Mouse (Mus musculus): ENCODE measurements around the gene Efcab11. TPM values are rescaled to one million over a fixed set of nuclear protein-coding genes. Genes with fewer than 3 reads are reported as not detected.

Efcab11 gene
- polyA plus RNA-seq, 1 experiment = 1.8 TPM

DNA sequence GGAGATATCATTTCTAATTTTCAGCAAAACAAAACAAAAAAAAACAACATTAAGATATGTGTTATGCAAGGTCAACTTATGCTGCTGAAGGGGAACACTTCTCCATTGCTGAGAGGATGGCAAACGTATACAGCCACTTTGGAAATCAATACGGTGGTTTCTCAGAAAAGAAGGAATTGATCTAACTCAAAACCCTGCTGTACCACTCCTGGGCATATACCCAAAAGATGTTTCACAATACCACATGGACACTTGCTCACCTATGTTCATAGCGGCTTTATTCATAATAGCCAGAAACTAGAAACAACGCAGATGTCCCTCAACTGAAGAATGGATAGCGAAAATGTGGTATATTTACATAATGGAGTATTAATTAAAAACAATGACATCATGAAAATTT lies 25.6 kb downstream of the Efcab11 start:
- Histone ChIP-seq H3K36me3 (ENCODE audit: control insufficient read depth) (peaks cover 2% of the 10 kb centered on the region; the same call in 1 of the 2 replicates), H3K9me3 (ENCODE audit: control insufficient read depth, low read length) (no peaks in the 10 kb centered on the region), H3K27me3 (ENCODE audit: control insufficient read depth) (no peaks in the 10 kb centered on the region), H3K4me3 (replicated peaks) (no peak overlapping the region), H3K4me1 (ENCODE audit: control insufficient read depth) (peaks cover 4% of the 10 kb centered on the region)
- TF ChIP-seq GATA1 (IDR thresholded peaks at IDR 0.05; ENCODE audit: low read length) (no peak), TAL1 (IDR thresholded peaks at IDR 0.05; ENCODE audit: low read length) (no peak)

DNA sequence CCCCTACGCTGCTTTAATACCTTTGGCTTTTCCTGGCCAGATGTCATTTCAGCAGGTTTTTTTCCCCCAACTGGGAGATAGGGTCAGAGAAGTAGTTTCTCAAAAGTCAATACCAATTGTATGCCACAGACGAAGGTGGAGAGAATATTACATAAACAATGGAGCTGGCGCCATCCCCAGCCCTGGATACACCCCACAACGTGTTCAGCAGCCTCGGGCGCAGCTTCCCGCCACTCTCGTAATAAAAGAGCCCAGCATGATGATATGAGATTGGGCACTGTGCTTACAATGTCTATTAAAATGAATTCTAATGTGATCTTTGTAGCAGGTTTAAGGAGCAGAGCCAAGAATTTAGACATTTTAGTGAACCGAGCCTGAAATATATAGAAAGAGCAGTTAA lies 28.2 kb downstream of the Efcab11 start:
- TF ChIP-seq TAL1 (IDR thresholded peaks at IDR 0.05; ENCODE audit: low read length) = no peak
- TF ChIP-seq GATA1 (IDR thresholded peaks at IDR 0.05; ENCODE audit: low read length) = no peak
- peaks cover 2% of the 10 kb centered on the region; the same call in 1 of the 2 replicates for H3K36me3 ChIP-seq (ENCODE audit: control insufficient read depth)

GRCm38 (mm10) chr12:99853323-99854258 lies 30.6 kb downstream of the Efcab11 start:
- H3K4me1 ChIP-seq (ENCODE audit: control insufficient read depth) = no peaks in the 10 kb centered on the region
- H3K36me3 ChIP-seq (ENCODE audit: control insufficient read depth) = peaks cover 2% of the 10 kb centered on the region; the same call in 1 of the 2 replicates
- H3K27me3 ChIP-seq (ENCODE audit: control insufficient read depth) = no peaks in the 10 kb centered on the region
- H3K4me3 ChIP-seq (replicated peaks) = no peak overlapping the region
- H3K9me3 ChIP-seq (ENCODE audit: control insufficient read depth, low read length) = no peaks in the 10 kb centered on the region
- no peak for TF ChIP-seq GATA1 (IDR thresholded peaks at IDR 0.05; ENCODE audit: low read length)

More for the DNA sequence above, 28.2 kb downstream of the Efcab11 start:
- Histone ChIP-seq H3K4me3 (replicated peaks) (no peak overlapping the region), H3K4me1 (ENCODE audit: control insufficient read depth) (peaks cover 4% of the 10 kb centered on the region), H3K27me3 (ENCODE audit: control insufficient read depth) (no peaks in the 10 kb centered on the region), H3K9me3 (ENCODE audit: control insufficient read depth, low read length) (no peaks in the 10 kb centered on the region)

DNA sequence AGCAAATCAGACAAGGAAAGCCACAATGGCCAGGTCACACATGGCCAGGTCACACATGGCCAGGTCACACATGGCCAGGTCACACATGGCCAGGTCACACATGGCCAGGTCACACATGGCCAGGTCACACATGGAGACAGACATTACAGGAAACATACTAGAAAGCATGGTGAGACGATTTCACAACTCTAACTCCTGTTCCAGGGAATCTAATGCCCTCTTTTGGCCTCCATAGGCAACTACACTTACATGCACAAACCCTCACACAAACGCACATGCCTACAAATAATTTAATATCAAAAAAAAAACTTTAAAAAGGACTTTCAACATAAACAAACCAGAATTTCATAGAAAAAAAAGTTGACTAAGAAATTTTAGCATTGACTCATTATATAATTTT lies 34.2 kb downstream of the Efcab11 start:
- Histone ChIP-seq H3K36me3 (ENCODE audit: control insufficient read depth) (peaks cover 2% of the 10 kb centered on the region; the same call in 1 of the 2 replicates), H3K9me3 (ENCODE audit: control insufficient read depth, low read length) (no peaks in the 10 kb centered on the region), H3K4me3 (replicated peaks) (no peak overlapping the region), H3K27me3 (ENCODE audit: control insufficient read depth) (no peaks in the 10 kb centered on the region), H3K4me1 (ENCODE audit: control insufficient read depth) (no peaks in the 10 kb centered on the region)
- TF ChIP-seq GATA1 (IDR thresholded peaks at IDR 0.05; ENCODE audit: low read length) (no peak), TAL1 (IDR thresholded peaks at IDR 0.05; ENCODE audit: low read length) (no peak)

- Histone ChIP-seq H3K36me3 (ENCODE audit: control insufficient read depth) (no peaks in the 10 kb centered on the region), H3K27me3 (ENCODE audit: control insufficient read depth) (no peaks in the 10 kb centered on the region), H3K4me1 (ENCODE audit: control insufficient read depth) (peaks cover 6% of the 10 kb centered on the region), H3K4me3 (replicated peaks) (no peak overlapping the region), H3K9me3 (ENCODE audit: control insufficient read depth, low read length) (no peaks in the 10 kb centered on the region)
- TF ChIP-seq GATA1 (IDR thresholded peaks at IDR 0.05; ENCODE audit: low read length) = no peak
- TF ChIP-seq TAL1 (IDR thresholded peaks at IDR 0.05; ENCODE audit: low read length) = no peak
Observed at GRCm38 (mm10) chr12:99844951-99845350, 39.3 kb downstream of the Efcab11 start.

DNA sequence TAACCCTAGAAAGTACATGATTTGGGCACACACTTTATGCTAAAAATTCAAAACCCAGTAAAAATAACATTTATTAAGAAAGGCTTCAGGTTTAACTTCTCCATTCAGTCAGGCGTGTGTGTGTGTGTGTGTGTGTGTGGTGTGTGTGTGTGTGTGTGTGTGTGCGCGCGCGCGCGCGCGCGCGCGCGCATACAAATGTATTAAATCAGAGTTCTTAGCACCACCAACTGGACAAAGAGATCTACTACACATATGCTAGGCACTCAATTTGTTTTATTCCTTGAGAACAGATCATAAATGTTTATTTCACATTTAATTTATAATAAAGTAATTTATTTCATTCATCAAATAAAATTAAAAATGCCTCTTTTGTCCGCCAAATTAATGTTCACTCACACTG lies 45.5 kb downstream of the Efcab11 start:
- Histone ChIP-seq H3K4me3 (replicated peaks) (no peak overlapping the region), H3K36me3 (ENCODE audit: control insufficient read depth) (no peaks in the 10 kb centered on the region)
- no peak for TF ChIP-seq GATA1 (IDR thresholded peaks at IDR 0.05; ENCODE audit: low read length)
- TF ChIP-seq TAL1 (IDR thresholded peaks at IDR 0.05; ENCODE audit: low read length) = no peak

GRCm38 (mm10) chr12:99838109-99838508 lies 46.1 kb downstream of the Efcab11 start:
- peaks cover 6% of the 10 kb centered on the region for H3K4me1 ChIP-seq (ENCODE audit: control insufficient read depth)
- TF ChIP-seq TAL1 (IDR thresholded peaks at IDR 0.05; ENCODE audit: low read length) = no peak
- no peak for TF ChIP-seq GATA1 (IDR thresholded peaks at IDR 0.05; ENCODE audit: low read length)
- H3K9me3 ChIP-seq (ENCODE audit: control insufficient read depth, low read length) = no peaks in the 10 kb centered on the region
- no peaks in the 10 kb centered on the region for H3K36me3 ChIP-seq (ENCODE audit: control insufficient read depth)
- no peak overlapping the region for H3K4me3 ChIP-seq (replicated peaks)
- H3K27me3 ChIP-seq (ENCODE audit: control insufficient read depth) = no peaks in the 10 kb centered on the region

More for the DNA sequence above, 45.5 kb downstream of the Efcab11 start:
- peaks cover 6% of the 10 kb centered on the region for H3K4me1 ChIP-seq (ENCODE audit: control insufficient read depth)
- no peaks in the 10 kb centered on the region for H3K9me3 ChIP-seq (ENCODE audit: control insufficient read depth, low read length)
- no peaks in the 10 kb centered on the region for H3K27me3 ChIP-seq (ENCODE audit: control insufficient read depth)

GRCm38 (mm10) chr12:99837528-99837927 lies 46.7 kb downstream of the Efcab11 start:
- Histone ChIP-seq H3K4me1 (ENCODE audit: control insufficient read depth) (peaks cover 2% of the 10 kb centered on the region), H3K4me3 (replicated peaks) (no peak overlapping the region), H3K36me3 (ENCODE audit: control insufficient read depth) (no peaks in the 10 kb centered on the region), H3K27me3 (ENCODE audit: control insufficient read depth) (no peaks in the 10 kb centered on the region), H3K9me3 (ENCODE audit: control insufficient read depth, low read length) (no peaks in the 10 kb centered on the region)
- TF ChIP-seq GATA1 (IDR thresholded peaks at IDR 0.05; ENCODE audit: low read length) = no peak
- no peak for TF ChIP-seq TAL1 (IDR thresholded peaks at IDR 0.05; ENCODE audit: low read length)

DNA sequence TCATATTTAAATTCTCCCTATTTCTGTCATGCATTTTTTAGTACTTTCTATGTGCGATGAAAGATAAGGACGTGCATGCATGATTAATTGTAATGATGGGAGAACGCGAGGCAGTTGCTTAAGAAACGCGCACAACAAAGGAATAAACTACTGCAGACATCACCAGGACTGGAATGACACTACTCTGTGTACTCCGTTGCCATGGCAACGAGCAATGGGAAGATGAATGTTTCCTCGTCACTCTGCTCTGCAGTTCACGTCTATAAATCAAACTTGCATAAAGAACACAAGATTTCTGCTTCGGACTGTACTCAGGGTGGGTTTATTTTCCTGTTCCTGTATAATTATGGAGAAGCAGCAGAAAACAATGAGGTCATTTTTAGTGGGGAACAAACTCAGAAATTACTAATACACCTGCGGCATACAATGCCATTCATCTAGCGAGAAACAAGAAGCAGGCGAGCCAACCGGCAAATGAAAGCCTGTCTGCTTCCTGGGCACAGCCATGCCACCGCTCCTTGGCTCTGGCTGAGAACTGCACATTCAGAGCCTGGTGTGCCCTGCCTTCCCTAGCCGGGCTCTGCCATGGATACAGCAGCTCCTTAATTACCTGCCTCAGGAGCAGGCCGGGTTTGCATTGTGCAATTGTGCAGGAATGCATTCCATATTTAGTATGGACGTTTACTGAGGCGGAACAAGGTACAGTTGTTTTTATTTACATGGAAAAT lies 47.7 kb downstream of the Efcab11 start:
- no peak for TF ChIP-seq TAL1 (IDR thresholded peaks at IDR 0.05; ENCODE audit: low read length)
- TF ChIP-seq GATA1 (IDR thresholded peaks at IDR 0.05; ENCODE audit: low read length) = no peak
- H3K9me3 ChIP-seq (ENCODE audit: control insufficient read depth, low read length) = no peaks in the 10 kb centered on the region
- H3K27me3 ChIP-seq (ENCODE audit: control insufficient read depth) = no peaks in the 10 kb centered on the region
- no peaks in the 10 kb centered on the region for H3K4me1 ChIP-seq (ENCODE audit: control insufficient read depth)
- H3K36me3 ChIP-seq (ENCODE audit: control insufficient read depth) = no peaks in the 10 kb centered on the region
- no peak overlapping the region for H3K4me3 ChIP-seq (replicated peaks)

All from erythroblast, embryonic 14.5 days (primary cell).